Mouse (Mus musculus): ENCODE measurements around the gene Sbk1. TPM values are rescaled to one million over a fixed set of nuclear protein-coding genes. Genes with fewer than 3 reads are reported as not detected.

Gene Sbk1
- 45.1 and 50.2 TPM in 2 replicates for total RNA-seq (2021)
- long read RNA-seq, experiment 1, full-length matches to known transcripts = 108 of 141 reads
- long read RNA-seq, experiment 1, partial matches to known transcripts = 31 of 141 reads
- long read RNA-seq, experiment 1, other reads (novel, unspliced or antisense) = 2 of 141 reads
- long read RNA-seq, experiment 2, full-length matches to known transcripts = 55 of 74 reads
- long read RNA-seq, experiment 2, partial matches to known transcripts = 17 of 74 reads
- long read RNA-seq, experiment 2, other reads (novel, unspliced or antisense) = 2 of 74 reads

DNA sequence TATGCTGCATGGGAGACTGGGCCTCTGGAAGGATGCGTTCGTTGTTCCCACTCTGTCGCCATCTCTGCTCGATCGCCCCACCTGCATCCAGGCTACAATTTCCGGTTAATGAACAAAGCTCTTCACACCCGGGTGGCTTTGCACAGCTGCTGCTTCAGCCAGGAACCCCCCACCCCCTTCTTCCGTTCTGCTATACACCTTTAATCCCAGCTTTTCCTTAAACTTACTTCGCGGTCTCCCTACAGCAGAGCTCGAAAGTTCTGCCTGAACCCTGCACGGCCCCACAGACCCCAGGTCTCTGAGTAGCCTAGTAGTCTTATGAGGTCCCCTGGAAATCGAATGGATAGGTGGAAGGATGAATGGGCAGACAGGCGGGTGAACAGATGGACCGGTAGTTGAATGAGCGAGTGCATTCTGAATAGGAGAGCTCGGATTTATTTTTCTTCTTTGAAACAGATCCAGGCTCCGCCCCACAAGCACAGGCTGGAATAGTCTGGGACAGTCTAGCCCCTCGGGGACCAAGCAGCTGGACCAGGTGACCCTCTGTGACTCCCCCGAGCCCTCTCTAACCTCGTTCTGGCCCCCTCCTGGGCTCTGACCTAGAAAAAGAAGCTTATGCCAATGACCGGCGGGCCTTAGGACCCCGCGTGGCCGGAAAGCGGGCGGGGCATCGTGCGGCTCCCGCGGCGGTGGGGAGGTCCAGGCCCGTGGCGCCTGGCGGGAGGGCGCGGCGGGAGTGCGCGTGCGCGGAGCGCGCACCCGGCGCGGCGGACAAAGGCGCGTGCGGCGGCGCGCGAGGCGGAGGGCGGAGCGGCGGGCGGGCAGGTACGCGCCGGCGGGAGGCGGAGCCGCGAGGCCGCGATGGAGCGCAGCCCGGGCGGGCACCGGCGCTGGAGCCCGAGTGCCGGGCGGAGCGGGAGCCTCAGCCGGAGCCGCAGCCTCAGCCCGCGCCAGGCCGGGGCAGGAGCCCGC lies at the start of gene Sbk1:
Sbk1 (plus strand) TSS at position 908 of the 972 bp plus-strand sequence.
- peak; percentile 96 for DNase-seq

DNA sequence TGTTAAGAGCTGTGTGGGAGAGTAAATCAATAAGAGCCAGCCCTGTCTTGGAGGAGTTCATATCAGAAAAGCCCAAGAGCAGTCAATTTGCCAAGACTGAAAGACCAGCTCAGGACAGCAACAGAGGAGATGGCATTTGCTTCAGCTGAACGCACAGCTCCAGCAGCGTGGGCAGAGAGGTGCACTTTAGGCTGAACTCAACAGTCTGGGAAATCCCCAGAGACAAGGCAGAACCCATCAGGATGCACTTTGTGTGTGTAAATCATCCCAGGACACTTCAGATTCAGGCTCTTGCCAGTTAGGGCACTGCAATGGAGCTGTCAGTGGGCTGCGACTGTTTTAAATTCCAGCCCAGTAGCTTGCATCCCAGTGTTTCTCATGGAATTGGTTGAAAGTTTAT lies 49.7 kb upstream of the Sbk1 start:
- DNase-seq = no peak

DNA sequence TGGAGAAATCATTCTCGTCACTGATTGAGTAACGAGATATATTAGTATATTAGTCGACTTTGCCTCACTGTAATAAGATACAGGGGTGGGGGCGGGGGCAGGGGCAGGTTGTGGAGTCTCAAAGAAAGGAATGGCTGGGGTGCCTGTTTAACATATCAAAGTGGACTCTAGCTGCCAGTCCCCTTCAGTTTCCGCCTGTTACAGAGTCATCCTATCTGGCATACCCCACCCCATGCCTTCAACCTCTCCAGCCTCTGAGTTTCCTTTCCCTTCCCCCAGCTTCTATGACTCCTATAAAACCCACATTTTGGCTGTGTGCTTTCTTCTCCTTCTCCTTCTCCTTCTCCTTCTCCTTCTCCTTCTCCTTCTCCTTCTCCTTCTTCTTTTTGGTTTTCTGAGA lies 46.3 kb upstream of the Sbk1 start:
- no peak for DNase-seq

DNA sequence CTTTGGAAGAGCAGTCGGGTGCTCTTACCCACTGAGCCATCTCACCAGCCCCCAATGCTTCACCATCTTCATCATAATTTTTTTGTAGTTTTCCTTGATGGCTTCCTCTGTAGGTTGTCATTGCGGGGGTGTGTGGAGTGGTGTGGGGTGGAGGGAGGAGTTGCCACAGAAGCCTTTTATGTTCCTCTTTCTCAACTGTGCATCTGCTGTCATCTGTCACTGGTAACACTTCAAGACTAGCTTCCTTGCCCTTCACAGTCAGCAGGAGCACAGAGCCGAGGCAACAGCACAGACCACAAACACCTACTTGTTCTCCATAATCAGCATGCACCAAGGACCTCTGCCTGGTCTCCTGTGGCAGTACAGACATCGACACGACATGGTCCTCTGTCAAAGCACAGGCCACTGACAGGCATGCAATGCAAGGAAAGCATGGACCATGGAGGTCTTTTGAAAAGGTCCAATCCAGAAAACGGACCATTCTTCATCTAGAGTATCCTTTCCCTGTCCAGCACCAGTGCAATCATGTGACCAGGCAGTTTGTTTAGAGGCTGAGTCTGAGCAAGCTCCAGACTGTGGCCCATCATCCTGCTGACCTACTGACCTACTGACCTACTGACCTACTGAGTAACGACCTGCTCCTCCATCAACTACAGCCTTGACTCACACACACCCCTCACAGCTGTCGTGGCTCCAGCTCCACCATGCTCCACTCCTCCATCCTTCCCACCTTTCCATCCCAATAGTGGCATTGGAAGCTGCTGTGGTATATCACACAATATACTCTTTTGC lies 41.9 kb upstream of the Sbk1 start:
- no peak for DNase-seq

DNA sequence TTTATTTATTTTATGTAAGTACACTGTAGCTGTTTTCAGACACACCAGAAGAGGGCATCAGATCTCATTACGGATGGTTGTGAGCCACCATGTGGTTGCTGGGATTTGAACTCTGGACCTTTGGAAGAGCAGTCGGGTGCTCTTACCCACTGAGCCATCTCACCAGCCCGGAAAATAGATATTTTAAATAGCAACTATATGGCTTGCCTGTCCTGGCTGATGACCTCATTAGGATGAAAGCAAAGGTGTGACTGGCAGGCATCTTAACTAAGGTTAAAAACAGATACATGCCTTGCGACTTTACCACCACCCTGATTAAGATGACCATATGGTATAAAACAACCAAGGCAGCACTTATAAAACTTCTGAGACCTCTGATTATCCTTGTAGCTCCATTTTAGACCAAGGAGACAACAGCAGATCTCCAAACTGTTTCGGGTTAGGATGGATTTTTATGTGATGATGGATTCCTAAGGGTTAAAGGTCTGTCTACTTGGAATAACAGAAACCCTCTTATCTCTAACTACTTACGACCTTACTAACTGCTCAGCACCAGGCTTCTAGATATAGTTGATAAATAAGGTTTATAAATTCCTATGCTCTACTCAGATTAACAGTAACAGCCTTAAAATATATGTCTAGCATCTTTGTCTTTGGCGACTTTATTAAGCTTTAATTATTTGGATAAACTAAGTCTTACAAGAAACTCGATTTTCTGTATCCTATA lies 39.9 kb upstream of the Sbk1 start:
- DNase-seq = no peak

DNA sequence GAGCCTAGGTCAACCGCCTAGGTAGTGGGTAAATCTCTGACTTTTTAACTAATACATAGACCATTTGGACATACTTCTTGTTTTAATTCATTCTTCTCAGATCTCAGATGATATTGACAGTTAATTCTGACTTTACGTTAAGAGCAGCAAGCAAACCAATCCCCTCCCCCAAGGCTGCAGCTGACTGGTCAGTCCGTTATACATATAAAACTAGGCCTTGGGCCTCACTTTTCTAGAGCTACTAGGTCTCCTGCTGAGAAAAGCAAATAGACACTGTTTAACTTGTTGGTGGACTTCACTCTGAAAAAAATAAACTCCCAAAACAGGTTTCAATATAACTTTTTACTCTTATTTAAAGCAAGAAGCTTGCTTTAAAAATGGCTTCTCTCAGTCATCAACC lies 37.8 kb upstream of the Sbk1 start:
- no peak for DNase-seq

DNA sequence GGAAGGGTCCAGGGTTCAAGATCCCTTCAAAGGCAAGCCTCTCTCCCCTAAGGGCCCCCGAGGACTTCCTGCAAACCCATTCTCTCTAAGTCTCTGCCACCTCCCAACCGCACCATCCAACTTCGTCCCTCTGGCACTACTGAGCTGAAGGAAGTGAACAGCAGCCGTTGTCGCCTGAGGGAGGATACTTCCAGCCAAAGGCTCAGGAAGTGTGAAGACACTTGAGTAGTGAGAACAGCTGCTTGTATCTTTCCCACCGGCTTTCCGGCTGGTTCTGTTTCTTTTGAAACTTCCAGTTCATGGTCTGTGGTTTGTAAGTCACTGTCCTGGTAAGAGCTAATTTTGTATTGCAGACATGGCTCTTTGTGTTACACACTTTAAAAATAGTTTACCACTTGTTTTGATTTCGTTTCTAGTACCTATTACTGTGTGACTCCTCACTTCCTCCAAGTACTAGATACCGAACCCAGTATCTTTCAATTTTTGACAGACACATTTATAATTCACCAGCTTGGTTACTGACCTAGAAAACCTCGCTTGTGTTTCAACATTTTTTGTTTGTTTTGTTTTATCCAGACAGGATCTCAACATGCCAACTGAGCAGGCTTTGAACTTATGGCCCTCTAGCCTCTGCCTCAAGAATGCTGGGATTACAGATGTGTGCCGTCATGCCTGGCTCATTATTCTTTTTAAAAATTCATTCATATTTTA lies 36.2 kb upstream of the Sbk1 start:
- DNase-seq = no peak

DNA sequence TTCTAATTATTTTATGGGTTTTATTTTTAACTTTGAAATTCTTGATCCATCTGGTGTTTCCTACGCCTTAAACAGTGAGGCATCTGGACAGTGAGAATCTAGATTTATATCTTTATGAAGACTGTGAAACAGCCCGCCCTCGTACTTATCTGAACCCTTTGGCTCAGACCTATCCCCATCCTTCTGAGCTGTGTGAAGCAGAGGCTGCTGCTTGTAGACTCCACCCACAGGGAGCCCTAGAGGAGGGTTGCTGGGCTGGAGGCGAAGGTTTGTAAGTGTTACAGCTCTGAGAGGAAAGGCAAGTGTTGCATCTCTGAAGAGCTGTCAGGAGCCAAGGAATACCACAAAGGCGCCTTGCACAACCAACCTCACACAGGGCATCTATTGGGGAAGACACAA lies 35.6 kb upstream of the Sbk1 start:
- DNase-seq = no peak

DNA sequence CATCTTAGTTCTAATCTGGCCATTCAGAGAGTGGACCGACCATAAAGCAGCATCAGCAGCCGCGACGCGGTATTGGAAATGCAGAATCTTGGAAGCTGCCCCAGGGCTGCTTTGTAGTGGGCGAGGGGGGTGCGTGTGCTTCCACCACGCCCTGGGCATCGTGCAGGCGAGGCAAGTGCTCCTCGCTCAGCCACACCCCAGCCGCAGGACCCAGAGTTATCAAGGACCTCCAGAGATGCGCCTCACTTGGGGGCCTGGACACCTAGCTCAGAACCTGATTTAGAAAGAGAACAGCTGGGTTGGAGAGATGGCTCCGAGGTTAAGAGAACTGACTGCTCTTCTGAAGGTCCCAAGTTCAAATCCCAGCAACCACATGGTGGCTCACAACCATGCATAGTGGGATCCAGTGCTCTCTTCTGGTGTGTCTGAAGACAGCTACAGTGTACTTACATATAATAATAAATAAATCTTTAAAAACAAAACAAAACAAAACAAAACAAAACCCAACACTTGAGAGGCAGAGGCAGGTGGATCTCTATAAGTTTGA lies 31.5 kb upstream of the Sbk1 start:
- DNase-seq = no peak

DNA sequence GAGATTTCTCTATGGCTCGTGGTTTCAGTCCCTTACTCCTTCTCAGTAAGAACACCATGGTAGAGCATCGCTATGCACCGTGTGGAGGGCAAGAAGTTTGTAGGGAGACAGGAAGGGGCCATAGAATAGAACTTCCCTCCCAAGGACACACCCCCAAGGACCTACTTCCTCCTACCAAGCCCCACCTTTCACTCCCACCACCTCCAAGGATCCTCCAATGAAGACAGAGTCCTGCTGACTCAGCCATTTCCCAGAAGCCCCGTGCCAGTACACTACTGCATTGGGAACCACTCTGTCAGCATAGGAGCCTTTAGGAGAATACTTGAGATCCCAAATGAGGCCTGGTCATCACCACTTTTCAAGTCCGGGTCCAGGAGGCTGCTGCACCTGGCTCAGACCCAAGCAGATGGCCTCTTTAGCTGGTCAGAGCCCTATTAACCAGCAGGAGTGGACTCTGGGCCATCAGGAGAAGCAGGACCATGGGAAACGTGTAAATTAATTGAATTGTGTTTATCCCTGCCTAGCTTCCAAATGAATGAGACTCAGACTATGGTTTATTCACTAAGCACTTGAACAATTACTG lies 28.2 kb upstream of the Sbk1 start:
- DNase-seq = no peak

DNA sequence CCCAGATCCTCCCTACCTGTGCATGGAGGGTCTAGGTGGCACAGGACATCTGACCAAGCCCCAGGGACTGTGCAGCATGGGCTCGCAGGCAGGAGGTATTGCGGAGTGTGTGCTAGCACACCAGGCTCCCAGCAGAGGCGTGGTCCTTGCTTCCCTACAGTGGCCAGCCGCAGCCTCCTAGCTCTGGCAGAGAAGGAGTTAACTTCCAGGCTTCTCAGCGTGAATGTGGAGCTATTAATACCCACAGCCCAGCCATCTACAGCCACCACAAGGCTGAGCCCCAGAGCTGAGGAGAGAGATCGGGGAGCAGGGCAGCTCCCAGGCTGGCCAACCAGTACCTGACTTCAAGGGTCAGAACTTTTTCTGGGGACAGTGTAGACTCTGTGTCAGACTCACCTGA lies 24.3 kb upstream of the Sbk1 start:
- no peak for DNase-seq

DNA sequence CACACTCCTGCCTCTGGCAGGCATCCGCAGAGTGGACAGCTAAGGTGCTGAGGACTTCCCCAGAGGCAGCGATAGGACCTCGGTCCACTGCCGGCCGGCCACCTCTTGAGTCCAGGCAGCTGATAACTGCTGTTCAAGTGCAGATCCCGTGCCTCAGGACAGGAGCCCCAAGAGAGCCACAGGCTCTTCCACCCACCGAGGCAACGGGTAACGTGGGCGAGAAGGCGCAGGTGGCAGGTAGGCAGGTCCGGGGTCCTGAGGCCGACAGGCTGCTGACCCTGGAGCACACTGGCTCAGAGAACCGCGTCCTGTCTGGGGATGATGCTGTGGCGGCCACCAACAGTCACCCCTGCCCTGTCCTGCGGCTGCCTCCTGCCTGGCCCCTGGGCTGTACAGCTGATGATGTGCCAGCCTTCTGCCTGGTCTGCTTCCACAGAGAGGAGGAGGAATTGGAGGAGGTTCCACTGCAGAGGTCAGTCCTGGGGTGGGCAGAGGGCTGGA lies 23.7 kb upstream of the Sbk1 start:
- no peak for DNase-seq

DNA sequence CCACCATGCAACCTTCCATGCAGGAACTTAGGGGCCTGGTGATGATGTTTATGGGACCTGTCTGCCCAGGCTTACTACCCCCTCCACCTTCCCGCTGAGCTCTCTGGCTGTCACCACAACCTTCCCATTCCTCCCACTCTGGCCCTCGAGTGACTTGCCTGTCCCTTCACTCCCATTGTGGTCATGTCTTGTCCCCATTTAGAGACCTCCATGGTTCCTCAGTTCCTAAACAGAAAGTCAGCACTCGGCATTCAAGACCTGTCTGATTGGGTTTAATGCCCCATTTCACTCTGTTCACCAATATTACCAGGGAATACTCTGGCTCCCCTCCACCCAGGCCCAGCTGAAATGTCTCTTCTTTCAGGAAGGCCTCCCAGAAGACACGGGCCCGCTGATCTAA lies 23.3 kb upstream of the Sbk1 start:
- DNase-seq = no peak

DNA sequence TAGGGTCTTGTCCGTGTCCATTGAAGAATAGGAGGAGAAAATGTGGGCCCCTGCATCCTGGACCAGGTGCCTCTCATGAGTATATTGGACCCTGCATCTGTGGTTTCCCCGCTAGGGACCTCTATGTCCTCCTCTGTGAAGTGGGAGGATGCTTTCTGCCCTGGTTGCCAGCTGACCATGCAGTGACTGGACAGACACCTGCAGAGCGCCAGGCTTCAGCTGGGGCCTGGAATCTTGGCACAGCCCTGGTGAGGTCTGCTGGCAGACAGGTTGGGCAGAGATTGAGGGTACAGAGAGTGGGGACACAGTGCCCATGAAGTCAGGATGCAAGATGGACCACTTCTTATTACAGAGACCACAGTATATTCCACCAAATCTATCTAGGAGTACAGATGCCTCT lies 22.4 kb upstream of the Sbk1 start:
- DNase-seq = no peak

DNA sequence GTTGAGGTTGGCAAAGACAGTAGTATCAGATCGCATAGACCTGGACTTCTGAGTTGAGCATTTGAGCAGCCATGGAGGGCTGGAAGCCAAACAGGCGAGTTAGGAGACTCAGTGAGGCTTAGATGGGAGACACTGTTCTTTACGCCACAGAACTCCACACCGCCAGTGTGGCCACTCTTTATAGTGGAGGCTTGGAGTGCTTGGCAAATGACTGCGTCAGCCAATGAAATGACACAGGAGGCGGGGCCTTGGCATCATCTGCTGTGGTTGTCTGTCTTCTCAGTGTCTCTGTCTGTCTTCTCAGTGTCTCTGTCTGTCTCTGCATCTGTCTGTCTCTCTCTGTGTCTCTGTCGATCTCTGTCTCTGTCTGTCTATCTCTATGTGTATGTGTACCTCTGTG lies 21.9 kb upstream of the Sbk1 start:
- no peak for DNase-seq

DNA sequence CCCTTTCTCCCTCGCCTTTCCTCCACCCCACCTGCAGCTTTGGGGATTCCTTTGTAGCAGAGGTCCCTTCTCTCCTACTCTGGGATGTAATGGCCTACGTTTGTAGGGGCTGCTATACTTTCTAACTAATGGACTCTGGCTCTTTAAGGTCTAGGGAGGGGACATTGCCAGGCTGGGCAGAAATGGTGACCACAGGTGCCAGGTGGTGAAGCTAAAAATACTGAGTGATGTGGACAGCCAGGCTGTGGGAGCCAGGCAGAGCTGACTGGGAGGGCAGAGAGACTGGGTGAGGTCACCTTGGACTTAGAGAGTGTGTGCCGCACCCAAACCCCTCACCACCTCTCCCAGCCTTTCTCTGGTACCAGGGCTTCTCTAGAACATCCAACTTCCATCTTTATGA lies 20.7 kb upstream of the Sbk1 start:
- DNase-seq = no peak

DNA sequence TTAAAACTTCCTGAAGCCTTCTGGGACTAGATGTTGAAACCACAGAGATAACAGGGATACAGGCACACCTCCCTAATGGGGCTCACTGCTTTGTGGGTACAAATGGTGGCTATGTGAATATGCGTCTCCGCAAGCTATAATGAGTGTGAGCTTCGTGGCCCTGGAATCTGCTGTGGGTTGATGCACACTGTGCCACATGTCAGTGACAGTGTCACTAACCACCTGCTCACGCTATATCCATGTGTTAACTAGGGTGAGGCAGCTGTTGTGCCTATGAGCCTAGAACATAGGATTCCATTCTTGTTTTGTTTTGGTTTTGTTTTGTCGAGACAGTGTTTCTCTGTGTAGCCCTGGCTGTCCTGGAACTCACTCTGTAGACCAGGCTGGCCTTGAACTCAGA lies 20.2 kb upstream of the Sbk1 start:
- DNase-seq = no peak

DNA sequence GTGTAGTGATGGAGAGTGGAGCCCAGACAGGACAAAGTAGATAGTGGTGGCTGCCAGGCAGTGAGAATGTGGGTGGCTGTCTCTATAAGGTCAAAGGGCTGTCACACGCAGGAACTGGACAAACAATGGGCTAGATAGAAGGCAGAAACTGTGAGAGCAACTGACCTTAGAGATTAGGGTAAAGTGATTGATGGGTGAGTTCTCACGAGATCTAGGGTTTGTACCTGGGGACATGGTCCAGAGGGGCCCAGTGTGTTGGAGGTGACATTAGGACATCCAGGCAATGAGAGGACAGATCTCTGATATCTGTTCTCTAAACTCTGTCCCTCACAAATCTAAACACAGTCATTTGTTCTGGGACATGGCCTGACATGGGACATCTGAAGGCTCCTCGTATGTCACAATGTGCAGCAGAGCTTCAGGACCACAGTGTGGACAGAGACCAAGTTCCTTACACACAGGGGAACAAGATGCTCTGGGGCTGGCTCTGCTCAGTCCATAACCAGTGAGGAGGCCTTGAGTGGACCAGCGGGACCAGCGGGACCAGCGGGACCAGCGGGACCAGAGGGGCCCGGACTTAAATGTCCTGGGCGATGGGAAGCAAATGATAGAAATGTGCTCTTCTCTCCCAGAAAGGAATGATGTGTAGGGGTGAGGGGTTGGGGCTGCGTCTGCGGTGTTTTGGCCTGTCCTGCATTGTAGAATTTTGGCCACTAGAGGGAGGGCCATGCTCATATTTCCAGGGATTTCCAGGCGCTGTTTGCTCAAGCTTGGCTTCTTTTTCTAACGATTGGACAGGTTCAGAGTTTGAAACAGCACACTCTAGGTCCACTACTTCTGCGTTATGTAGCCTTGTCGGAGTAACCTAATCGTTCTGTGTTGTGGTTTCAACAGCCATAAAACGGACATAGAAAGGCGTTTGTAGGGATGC lies 11.9 kb upstream of the Sbk1 start:
- DNase-seq = peak; percentile 77

DNA sequence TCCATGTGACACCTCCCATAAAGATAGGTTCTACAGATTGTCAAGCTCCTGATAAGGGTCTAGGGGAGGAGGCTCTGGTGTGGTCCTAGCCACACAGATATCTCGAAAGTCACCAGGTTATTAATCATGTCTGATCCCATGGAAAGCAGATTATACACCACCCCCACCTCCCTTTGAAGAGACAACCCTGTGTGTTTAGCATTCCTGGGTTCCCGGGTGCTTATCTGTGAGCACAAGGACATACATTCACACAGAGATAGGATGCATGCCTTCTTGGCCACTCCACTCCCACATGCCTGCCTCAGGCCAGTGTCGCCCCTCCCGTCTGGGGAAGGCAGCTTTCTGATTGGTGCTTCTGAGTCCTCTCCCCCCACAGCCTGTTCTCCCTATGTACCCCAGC lies 10.6 kb upstream of the Sbk1 start:
- no peak for DNase-seq

All from adrenal gland, postnatal 14 days (tissue).